Mouse (Mus musculus): ENCODE data around the gene Ankle2.

The Ankle2 gene

DNA sequence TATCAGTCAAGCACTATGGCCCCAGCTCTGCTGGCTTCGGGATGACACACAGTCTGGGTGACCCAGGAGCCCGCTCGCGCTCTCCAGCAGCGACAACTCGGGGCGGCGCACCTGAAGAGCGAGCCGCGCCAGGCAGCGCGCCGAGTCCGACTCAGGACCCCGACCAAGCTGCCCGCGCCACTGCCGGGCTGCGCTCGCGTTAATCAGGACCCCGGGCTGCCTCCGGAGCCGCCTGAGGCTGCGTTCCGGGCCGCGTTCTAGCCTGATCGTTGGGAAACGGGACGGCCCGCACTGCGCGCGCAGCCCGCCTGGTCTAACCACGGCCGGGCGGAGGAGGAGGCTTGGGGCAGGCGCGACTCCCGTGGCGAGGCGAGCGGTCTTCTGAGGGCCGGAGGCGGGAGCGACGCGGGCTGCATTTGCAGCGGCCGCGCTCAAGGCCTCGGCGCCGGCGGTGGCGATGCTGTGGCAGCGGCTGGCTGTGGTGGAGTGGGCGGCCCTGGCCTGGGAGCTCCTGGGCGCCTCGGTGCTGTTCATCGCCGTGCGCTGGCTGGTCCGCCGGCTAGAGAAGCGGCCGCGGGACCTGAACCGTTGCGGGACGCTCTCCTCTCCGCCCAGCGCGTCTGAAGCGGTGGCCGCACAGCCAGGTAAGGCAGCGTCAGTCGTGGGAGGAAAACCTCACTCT is at the start of gene Ankle2:
TSS of gene Ankle2 (plus strand) at position 225 of the 682 bp plus-strand sequence.
- peak; percentile 89 to 90 for DNase-seq (ENCODE audit: low spot score in 2 of 2)

GRCm38 (mm10) chr5:110181716-110182115 is 49.1 kb upstream of the Ankle2 start:
- DNase-seq (ENCODE audit: low spot score in 2 of 2) = peak; percentile 39 to 46

- no peak for DNase-seq (ENCODE audit: low spot score in 2 of 2)
These were observed 27.5 kb upstream of the Ankle2 start for GRCm38 (mm10) chr5:110203164-110203895.

DNA sequence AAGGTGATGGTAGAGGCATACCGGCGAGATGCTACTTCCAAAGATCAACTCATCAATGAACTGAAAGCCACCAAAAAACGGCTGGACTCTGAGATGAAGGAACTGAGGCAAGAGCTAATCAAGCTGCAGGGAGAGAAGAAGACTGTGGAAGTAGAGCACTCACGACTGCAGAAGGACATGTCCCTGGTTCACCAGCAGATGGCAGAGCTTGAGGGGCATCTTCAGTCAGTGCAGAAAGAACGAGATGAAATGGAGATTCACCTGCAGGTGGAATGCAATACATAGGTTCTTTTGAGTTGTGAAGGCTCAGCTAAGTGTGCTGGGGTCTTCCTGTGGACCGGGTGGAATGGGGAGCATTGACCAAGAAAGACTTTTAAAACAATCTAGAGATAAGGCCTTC is 26.0 kb upstream of the Ankle2 start:
- no peak for DNase-seq (ENCODE audit: low spot score in 2 of 2)

DNA sequence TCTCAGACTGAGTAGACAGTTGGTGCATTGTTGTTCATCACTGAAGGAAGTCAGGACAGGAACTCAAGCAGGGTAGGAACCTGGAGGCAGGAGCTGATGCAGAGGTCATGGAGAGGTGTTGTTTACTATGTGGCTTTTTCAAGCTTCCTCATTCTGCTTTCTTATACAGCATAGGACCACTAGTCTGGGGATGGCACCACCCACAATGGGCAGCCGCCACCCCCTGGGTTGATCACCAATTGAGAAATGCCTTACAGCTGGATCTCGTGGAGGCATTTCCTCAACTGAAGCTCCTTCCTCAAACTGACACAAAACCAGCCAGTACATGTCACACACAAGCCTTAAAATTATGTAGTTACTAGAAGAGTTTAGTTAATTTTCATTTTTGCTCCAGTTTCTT is 19.5 kb upstream of the Ankle2 start:
- DNase-seq (ENCODE audit: low spot score in 2 of 2) = no peak

GRCm38 (mm10) chr5:110216780-110217179 is 14.0 kb upstream of the Ankle2 start:
- no peak for DNase-seq (ENCODE audit: low spot score in 2 of 2)

- no peak for DNase-seq (ENCODE audit: low spot score in 2 of 2)
These were observed 10.5 kb upstream of the Ankle2 start for GRCm38 (mm10) chr5:110220331-110220730.

GRCm38 (mm10) chr5:110222757-110223156 is 8.0 kb upstream of the Ankle2 start:
- DNase-seq (ENCODE audit: low spot score in 2 of 2) = no peak

- no peak for DNase-seq (ENCODE audit: low spot score in 2 of 2)
These were observed 5.7 kb upstream of the Ankle2 start for GRCm38 (mm10) chr5:110225056-110225455.

GRCm38 (mm10) chr5:110227336-110227883 is 3.4 kb upstream of the Ankle2 start:
- no peak for DNase-seq (ENCODE audit: low spot score in 2 of 2)

GRCm38 (mm10) chr5:110230401-110230779 is 414 bp upstream of the Ankle2 start:
- DNase-seq (ENCODE audit: low spot score in 2 of 2) = no peak

GRCm38 (mm10) chr5:110231638-110232037 is 834 bp downstream of the Ankle2 start:
- no peak for DNase-seq (ENCODE audit: low spot score in 2 of 2)

- peak in 1 of 2 experiments; percentile 7 for DNase-seq (ENCODE audit: low spot score in 2 of 2)
These were observed 1.5 kb downstream of the Ankle2 start for GRCm38 (mm10) chr5:110232346-110232745.

DNA sequence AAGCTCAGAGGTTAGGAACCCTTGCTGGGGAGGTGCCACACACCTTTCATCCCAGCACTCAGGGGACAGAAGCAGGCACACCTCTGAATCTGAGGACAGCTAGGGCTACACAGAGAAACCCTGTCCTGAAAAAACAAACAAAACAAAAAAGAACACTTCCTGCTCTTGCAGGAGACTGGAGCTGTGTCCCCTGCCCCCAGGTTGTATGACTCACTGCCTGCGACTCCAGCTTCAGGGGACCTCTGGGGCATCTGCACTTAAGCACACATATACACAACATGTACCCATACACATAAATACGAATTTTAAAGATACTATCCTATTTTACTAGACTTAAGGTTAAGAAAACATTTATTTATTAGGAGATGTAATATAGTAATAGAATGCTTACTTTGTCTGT is 13.3 kb downstream of the Ankle2 start:
- no peak for DNase-seq (ENCODE audit: low spot score in 2 of 2)

GRCm38 (mm10) chr5:110266941-110267340 is 36.1 kb downstream of the Ankle2 start:
- no peak for DNase-seq (ENCODE audit: low spot score in 2 of 2)

DNA sequence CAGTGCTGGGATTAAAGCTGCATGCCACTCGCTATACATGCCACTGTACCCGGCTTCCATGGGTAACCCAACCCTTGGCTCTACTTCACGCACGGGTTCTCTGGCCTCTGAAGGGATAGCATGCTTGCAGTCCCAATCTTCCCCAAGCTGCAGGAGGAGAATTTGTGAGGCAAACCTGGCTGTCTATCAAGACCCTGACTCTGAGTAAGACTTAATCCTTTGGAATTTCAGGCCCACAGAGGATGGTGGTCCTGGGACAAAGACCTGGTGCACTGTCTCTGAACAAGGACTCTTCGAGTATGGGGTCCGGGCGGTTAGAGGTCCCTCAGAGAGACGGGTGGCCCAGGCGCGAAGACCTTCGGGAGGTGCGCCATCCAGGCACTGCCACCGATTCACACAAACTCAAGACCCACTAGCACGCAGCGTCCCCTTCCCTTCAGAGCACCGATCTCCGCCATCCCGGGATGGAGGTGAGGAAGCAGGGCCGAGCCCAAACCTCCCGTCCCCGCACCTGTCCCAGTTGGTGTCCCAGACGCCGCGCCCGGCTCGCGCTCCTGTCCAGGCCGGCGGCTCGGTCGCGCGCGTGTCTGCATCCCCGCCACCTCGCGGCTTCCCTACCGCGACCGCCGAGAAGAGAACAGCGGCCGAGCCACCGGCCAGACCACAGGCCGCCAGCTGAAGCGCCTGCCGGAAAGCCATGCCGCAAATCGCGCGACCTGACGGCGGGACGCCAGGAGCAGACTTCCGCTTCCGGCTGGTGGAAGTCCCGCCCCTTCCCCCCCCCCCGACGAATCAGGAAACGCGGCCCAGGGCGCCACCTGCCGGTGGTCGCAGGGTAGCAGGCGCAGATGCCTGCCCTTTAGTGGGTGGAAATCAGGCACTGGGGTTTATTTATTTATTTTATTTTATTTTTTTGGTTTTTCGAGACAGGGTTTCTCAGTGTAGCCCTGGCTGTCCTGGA is 38.6 kb downstream of the Ankle2 start, which contains the start of gene Pgam5:
TSS of gene Pgam5 (minus strand) at position 773 of the 961 bp plus-strand sequence.
- peak; percentile 84 to 86 for DNase-seq (ENCODE audit: low spot score in 2 of 2)

- no peak for DNase-seq (ENCODE audit: low spot score in 2 of 2)
These were observed 39.4 kb downstream of the Ankle2 start for GRCm38 (mm10) chr5:110270242-110270641.

DNA sequence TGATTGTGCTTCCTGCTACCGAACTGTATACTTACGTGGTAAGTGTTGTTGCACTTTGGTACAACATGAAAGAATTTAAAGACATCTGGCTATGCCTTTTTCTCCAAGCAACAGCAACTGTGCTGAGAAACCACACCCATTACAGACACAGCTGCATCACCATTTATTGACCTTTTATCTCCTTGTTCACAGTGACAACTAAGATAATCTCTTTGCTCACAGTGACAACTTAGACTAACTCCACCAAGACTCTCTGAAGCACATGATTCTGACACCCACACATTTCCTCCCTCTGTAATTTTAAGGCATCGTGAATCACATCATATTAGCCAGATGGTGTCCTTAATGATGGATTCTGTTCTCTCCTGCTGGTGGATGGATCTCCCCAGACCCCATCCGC is 43.3 kb downstream of the Ankle2 start:
- DNase-seq (ENCODE audit: low spot score in 2 of 2) = no peak

DNA sequence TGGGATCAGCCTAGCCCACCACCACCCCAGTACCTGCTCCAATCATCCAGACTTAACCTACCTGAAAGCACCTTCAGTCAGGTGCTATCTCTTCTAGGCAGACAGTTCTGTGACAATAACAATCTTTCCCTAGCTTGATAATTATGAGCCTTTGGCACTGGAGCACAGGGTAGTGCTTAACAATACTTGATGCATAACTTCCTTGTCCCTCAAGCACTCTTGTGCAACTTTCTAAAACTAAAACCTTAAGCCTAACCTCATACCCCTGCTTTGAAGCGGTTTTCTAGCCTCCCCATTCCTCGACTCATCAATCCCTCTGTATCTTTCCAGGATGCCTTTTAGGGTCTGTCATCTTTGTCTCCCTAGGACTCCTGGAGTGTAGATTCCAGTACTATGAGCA is 44.0 kb downstream of the Ankle2 start:
- no peak for DNase-seq (ENCODE audit: low spot score in 2 of 2)

GRCm38 (mm10) chr5:110276391-110276790 is 45.6 kb downstream of the Ankle2 start:
- DNase-seq (ENCODE audit: low spot score in 2 of 2) = no peak

GRCm38 (mm10) chr5:110276910-110277309 is 46.1 kb downstream of the Ankle2 start:
- no peak for DNase-seq (ENCODE audit: low spot score in 2 of 2)

- no peak for DNase-seq (ENCODE audit: low spot score in 2 of 2)
These were observed 51.2 kb downstream of the Ankle2 start for GRCm38 (mm10) chr5:110281984-110282383.
